Mouse (Mus musculus) olfactory bulb, adult 2 months (tissue): Measurements from ENCODE around the gene Cep170b. TPM values are rescaled to one million over a fixed set of nuclear protein-coding genes. Genes with fewer than 3 reads are reported as not detected.

Source experiments
- H3K27ac ChIP-seq: fragments of 200-500 bp; 2 replicates; pipeline ENCODE4 v1.5.1; 2012; ENCODE audit warnings: low read depth, low read length; ENCODE audit not compliant: insufficient read depth
- H3K4me1 ChIP-seq: fragments of 200-500 bp; 2 replicates; pipeline ENCODE4 v1.6.1; 2012; ENCODE audit warnings: low read length; ENCODE audit not compliant: control insufficient read depth, insufficient read depth
- H3K4me3 ChIP-seq: fragments of 200-500 bp; 2 replicates; pipeline ENCODE4 v1.5.1; 2012; ENCODE audit warnings: mild to moderate bottlenecking, low read depth, low read length, moderate library complexity; ENCODE audit not compliant: insufficient read depth
- CTCF ChIP-seq: fragments of 200-500 bp; IDR thresholded peaks from 2 replicates; pipeline ENCODE4 v1.5.1; 2012; ENCODE audit warnings: low read depth, mild to moderate bottlenecking, low read length, moderate library complexity; ENCODE audit not compliant: insufficient read depth
- POLR2A ChIP-seq: fragments of 200-500 bp; IDR thresholded peaks from 2 replicates; pipeline ENCODE4 v1.6.1; 2012; ENCODE audit warnings: mild to moderate bottlenecking, low read depth, low read length, moderate library complexity; ENCODE audit not compliant: insufficient read depth
- WGBS: fragments of 180-500 bp; shearing (Covaris S2); methylation state at CpG from one replicate; pipeline ENCODE4 v1.1.7; 2018; 5-methylcytosine and 5-hydroxymethylcytosine counted together
- polyA plus RNA-seq: library from polyadenylated mRNA; stranded (reverse); fragments of >200 nt; gene quantifications from 2 replicates; pipeline ENCODE4 v1.2.4, GENCODE M21; 2012; ENCODE audit warnings: low replicate concordance; ENCODE audit not compliant: missing spikeins, insufficient read depth, insufficient read length

Gene Cep170b
- polyA plus RNA-seq, 1 experiment, result not detected

DNA sequence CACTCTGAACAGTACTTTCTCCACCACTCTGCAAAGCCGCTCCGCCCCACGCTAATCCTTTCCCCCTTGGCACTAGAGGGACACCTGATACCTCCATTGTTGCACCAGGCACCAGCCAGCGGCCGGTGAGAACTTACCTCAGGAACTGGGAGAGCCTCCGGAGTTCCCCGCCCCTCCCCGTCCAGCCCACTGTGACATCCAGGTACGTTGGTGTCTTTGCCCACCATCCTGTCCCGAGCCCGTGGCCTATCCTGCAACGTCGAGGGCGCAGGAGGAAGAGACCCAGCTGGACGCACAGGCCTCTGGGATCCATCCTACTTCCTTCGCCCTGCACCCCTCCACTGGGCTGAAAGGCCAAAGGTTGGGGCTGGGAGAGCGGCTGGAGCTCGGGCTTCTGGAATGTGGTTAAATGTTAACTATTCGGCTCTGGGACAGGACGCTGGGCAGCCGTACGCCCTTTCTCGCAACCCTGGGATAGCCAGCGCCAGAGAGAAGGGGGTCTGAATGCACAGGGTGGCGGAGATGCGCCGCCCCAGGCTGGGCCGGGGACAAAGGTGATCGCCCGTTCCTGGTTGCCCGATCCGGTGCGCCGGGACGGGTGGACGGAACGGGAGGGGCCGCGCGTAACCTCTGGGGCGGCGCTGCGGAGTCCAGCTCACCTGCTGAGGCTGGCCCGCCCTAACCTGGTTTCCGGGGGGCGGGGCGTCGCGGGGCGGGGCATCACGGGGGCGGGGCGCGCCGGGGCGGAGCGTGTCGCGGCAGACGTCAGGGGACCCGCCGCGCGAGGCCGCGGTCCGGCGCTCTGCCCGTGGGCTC lies 1.4 kb downstream of the Cep170b start:
- WGBS, result 10% methylated on average over 69 of the region's 69 CpGs
- TF ChIP-seq CTCF, result no peak
- no peak for TF ChIP-seq POLR2A
- H3K4me1 ChIP-seq, result peaks cover 28% of the 10 kb centered on the region
- no peak overlapping the region for H3K27ac ChIP-seq
- peak overlapping the region; percentile 98 for H3K4me3 ChIP-seq

DNA sequence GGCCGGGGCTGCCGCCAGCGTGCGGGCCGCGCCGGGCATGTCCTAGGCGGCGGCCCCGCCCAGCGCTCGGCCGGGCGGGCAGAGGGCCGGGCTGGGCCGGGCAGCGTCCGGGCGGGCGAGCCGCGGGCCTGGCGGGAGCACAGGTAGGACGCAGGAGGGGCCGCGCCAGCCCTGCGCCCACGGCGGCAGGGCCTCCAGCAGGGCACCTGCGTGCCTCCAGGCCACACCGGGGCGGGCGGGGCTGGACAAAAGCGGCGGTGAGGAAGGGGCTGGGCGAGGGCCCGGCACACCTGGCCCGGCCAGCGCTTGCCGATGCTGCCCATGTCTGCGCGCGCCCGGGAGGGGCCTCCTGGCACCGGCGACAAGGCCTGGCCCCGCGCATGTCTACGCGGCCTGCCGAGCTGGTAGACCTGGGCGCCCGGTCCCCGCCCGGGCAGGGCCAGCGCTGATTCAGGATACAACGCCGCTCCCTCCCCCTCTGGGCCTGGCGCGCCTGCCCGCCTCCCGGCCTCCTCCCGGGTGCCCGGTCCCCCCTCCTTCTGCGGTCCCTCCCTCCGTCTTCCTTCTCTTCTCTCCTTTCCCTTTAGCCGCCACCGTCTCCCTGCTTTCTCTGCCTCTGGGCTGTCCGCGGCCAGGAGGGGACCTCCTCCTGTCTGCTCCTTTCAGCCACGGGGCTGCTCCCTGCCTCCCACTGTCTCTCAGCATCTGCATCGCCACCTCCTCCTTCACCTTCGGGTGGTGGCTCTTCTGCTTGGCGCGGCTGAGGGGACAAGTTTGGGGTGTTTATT lies 2.2 kb downstream of the Cep170b start:
- H3K4me3 ChIP-seq, result peak overlapping the region; percentile 98
- WGBS, result 4% methylated on average over 68 of the region's 75 CpGs
- no peak overlapping the region; the same call in 1 of the 2 replicates for H3K27ac ChIP-seq
- H3K4me1 ChIP-seq, result peaks cover 35% of the 10 kb centered on the region
- TF ChIP-seq CTCF, result no peak
- no peak for TF ChIP-seq POLR2A

DNA sequence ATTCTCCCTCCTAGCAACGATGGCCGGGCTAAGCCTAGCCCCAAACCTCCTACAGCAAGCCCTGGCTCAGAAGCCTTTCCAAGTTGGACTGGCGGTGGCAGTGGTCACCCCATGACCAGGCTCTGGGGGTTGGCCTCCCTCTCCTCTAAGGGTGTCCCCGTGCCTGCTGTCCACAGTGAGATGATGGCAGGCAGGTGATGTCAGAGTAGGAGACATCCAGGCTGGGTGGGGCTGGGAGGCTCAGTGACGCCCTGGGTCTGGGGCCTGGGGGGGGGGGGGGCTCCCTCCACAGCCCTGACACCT lies 2.7 kb downstream of the Cep170b start:
- H3K27ac ChIP-seq, result no peak overlapping the region; the same call in 1 of the 2 replicates
- peaks cover 39% of the 10 kb centered on the region for H3K4me1 ChIP-seq
- 15% methylated on average over 5 of the region's 5 CpGs for WGBS

DNA sequence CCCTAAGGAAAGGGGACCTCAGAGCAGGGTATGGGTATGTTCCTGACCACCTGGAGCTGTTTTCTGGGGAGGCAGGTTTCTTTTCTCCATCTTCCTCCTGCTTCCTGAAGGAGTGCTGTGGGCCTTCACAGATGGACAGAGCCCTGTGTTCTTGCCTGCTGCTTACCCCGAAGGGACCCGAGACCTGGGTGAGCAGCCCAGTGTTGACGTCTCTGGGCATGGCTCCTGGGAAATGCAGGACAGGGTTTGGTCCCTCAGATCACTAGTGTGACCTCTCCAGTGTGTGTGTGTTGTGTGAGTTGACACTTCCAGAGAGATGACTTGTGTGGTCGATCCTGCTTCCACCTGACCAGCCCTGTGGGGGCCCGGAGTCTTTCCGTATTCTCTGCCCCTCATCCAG lies 3.2 kb downstream of the Cep170b start:
- Histone ChIP-seq H3K4me1 (peaks cover 39% of the 10 kb centered on the region), H3K27ac (no peak overlapping the region), H3K4me3 (peak overlapping the region; percentile 98)
- TF ChIP-seq CTCF (no peak), POLR2A (no peak)
- 91% methylated on average over 6 of the region's 6 CpGs for WGBS

More for the DNA sequence above, 2.7 kb downstream of the Cep170b start:
- no peak for TF ChIP-seq CTCF
- no peak for TF ChIP-seq POLR2A
- H3K4me3 ChIP-seq, result peak overlapping the region; percentile 98

DNA sequence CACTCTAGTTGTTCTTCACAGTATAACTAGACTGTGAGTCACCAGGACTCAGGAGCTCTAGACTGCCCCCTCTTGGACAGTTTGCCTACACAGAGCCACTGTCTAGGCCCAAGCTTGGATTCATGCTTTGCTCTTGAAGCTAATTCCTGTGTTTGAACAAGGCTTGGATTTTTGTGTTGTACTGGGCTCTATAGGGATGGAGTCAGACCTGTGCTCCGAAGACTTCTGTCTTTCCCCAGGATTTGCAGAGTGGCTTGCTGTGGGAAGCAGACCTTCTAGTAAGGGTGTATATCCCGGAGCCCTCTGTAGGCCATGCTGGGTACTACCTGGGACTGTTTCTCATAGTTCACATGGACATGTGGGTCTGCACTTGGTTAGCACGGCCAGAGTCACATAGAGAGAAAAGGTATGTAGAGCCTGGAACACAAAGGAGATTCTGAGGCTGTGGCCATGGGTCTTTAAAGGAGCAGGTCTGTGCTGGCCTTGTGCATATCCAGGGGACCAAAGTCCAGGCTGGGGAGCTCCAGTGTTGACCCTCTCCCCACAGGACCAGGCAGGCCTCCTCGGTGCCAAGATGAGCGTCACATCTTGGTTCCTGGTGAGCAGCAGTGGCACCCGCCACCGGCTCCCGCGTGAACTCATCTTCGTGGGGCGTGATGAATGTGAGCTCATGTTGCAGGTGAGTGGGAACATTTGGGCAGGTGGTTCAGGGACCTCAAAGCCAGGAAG lies 4.0 kb downstream of the Cep170b start:
- H3K4me3 ChIP-seq, result no peak overlapping the region
- H3K27ac ChIP-seq, result no peak overlapping the region
- H3K4me1 ChIP-seq, result peaks cover 40% of the 10 kb centered on the region
- TF ChIP-seq POLR2A, result no peak
- peak; percentile 54 for TF ChIP-seq CTCF
- WGBS, result 70% methylated on average over 11 of the region's 11 CpGs

DNA sequence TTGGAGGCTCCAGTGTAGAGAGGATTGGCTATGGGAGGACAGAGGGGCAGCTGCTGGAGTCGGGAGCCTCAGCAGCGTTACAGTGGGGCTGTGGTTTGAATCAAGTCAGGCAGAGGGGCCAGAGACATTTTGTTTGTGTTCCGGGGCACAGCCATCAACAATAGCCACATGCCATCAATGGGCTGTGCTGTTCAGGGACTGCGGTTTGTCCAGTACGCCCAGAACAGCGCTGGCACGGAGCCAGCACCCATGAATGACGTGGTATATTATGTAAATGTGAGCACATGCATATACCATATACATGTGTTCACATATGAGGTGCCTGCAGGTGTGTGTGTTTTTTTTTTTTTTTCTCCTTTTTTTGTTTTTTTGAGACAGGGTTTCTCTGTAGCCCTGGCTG lies 7.5 kb downstream of the Cep170b start:
- WGBS, result 58% methylated on average over 8 of the region's 8 CpGs

DNA sequence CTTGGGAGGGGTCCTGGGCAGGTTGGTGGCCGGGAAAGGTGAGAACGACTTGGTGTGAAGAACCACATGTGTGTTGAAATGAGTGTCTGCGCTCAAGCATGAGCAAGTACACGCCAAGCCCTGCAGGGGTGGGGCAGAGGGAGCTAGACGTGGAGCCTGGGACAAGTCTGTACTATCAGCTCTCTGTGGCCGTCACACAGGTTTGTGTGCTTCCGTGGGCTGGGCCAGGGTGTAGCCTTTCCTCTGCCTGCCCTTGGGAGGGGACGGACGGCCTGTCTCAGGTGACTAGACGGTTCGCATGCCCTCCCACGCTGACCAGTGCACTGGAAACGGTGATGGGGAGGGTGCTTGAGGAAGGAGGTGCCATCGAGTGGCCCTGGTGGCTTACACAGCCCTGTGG lies 10.6 kb downstream of the Cep170b start:
- H3K27ac ChIP-seq, result no peak overlapping the region
- H3K4me3 ChIP-seq, result no peak overlapping the region
- 84% methylated on average over 14 of the region's 14 CpGs for WGBS
- peaks cover 14% of the 10 kb centered on the region for H3K4me1 ChIP-seq
- TF ChIP-seq CTCF (no peak), POLR2A (no peak)

More for the DNA sequence above, 7.5 kb downstream of the Cep170b start:
- no peak overlapping the region for H3K4me3 ChIP-seq
- TF ChIP-seq POLR2A (no peak), CTCF (no peak)
- no peak overlapping the region for H3K27ac ChIP-seq
- H3K4me1 ChIP-seq, result peaks cover 34% of the 10 kb centered on the region

DNA sequence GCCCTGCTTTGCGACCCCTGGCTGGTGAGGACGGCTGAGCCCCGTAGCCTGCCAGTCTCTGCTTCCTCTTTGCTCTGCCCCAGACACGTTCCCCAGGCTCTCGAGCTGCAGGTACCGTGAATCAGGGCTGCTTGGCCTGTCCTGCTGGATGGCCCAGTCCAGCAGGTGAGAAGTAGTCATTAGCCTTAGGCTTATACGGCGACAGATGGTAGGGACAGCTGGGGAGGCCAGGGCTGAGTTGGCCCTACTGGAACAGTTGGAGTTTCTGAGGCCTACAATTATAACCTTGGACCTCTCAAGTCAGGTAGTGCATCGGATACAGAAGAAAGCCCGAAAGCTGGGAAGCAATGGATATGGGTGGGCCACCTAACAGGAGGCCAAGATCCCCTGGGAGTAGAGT lies 12.3 kb downstream of the Cep170b start:
- Histone ChIP-seq H3K4me3 (no peak overlapping the region), H3K4me1 (peaks cover 6% of the 10 kb centered on the region; the same call in 1 of the 2 replicates), H3K27ac (no peak overlapping the region)
- 95% methylated on average over 10 of the region's 10 CpGs for WGBS
- TF ChIP-seq CTCF (no peak), POLR2A (no peak)
